Mouse (Mus musculus): Measurements from ENCODE around the gene Iscu.
"Not testable (repeated sequence)": the region's sequence is repeated elsewhere in the genome, so short reads cannot be mapped to it uniquely, and the experiment has no call there.

Iscu gene

DNA sequence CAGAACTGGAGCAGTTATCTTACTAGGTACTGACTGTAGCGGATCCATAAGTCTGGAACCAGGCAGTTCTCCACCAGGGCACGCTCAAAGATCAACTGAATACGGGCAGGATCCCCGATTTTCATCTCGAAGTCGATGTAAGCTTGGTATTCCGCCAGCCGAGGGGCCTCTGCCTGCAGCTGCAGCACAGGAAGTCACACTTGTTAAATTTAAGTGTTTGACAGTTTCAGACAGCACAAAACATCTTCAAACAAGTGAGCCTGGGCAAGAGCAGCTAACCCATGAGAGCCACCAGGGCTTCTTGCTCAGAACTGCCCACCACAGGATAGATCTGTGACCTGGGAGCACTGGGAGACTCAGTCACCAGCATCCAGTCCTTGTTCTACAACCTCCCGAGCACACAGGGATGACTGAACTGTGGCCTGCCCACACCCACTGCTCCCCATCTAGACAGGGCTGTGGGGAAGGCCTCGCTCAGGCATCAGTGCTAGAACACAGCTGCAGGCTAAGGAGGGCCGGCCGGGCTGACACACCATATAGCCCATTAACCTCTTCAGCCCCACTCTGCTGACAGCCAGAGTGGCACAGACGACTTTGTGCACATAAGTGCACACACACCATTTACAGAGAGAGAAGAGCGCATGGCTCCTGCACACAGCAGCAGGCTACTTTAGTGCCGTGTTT lies 17.1 kb upstream of the Iscu start:
- no peak for DNase-seq (ENCODE audit: low spot score in 2 of 2)

DNA sequence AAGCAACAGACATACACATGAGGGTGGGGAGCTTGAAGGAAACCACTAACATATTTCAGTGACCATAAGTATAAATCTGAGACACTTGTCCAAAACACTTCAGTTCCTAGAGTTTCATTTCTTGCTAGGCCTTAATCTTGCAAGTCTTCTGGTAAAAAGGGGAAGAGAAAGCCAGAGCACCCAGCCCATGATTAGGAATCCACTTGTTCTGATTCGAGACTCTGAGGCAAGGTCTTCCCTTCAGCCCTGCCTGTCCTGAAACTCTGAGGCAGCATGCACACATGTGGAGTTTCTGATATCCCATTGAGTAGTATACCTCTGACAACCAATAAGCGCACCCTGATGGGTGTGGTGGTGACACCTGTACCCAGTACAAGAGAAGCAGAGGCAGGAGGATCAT lies 11.0 kb upstream of the Iscu start:
- DNase-seq (ENCODE audit: low spot score in 2 of 2): no peak

- DNase-seq (ENCODE audit: low spot score in 2 of 2): no peak
Measured at GRCm38 (mm10) chr5:113764426-113764825, 8.1 kb upstream of the Iscu start.

GRCm38 (mm10) chr5:113765641-113766526 lies 6.7 kb upstream of the Iscu start:
- DNase-seq (ENCODE audit: low spot score in 2 of 2): no peak

GRCm38 (mm10) chr5:113768806-113769205 lies 3.7 kb upstream of the Iscu start:
- no peak for DNase-seq (ENCODE audit: low spot score in 2 of 2)

- DNase-seq (ENCODE audit: low spot score in 2 of 2): peak; percentile 56 to 79
Measured at GRCm38 (mm10) chr5:113771213-113772162, 1.1 kb upstream of the Iscu start.

DNA sequence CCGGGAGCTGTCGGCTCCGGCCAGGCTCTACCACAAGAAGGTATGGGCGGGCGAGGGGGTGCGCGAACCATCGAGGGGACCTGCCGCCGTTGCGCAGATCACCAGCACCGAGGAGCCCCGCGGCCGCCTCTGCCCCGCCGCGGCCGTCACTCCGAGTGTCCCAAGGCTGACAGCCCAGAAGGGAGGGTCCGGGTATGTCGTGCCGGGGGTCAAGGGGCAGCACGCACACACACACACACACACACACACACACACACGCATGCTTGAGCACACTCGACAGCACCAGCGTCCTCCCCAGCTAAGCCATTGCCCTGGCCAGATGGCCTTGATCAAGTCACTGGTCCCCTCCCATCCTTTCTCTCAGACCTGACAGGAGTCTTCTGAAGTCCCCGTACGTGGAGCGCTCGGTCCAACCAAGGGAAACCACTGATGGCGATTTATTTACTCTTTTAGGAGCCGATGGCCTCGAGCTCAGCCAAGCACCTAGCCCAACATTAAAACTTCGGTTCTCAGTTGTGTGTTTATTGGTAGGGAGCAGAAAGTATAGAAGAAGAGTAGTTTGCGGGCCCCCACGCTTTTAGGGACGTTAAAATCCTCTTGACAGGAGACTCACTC lies 464 bp downstream of the Iscu start:
- no peak for DNase-seq (ENCODE audit: low spot score in 2 of 2)

- peak; percentile 79 to 90 for DNase-seq (ENCODE audit: low spot score in 2 of 2)
Measured at GRCm38 (mm10) chr5:113773664-113774063, 1.1 kb downstream of the Iscu start.

DNA sequence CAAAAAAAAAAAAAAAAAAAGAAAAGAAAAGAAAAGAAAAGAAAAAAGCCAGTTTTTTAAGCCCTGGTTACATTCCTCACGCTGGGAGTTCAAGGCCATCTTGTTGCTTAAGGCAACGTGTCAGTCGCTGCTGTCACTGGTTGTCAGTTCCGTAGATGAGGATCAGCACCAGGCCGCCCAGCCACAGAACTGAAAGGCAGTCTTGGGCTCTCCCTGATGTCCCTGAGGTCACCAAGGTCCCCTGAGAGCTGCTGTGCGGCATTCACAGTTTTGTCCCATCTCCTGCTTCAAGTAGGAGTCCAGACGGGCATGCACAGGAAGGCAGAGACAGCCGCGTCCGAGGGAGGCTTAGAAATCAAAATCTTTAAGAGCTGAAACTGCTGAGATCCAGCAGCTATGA lies 3.0 kb downstream of the Iscu start:
- no peak for DNase-seq (ENCODE audit: low spot score in 2 of 2)

- no peak for DNase-seq (ENCODE audit: low spot score in 2 of 2)
Measured at GRCm38 (mm10) chr5:113776128-113776895, 3.8 kb downstream of the Iscu start.

DNA sequence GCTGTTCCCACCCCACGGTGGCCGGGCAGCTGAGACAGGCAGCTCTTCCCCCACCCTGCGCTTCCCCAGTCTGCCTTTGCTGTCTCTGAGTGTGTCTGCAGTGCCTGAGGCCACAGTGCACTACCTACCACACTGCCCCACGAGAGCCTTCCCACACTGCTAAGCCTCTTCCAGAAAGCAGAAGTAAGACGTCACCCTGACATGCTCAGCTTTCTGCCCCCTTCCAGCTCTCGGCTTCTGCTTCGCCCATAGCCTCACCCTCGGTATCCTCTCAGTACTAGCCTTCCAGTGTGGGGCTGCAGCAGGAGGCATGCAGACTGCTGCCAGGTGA lies 4.3 kb downstream of the Iscu start:
- no peak for DNase-seq (ENCODE audit: low spot score in 2 of 2)

- not testable (repeated sequence) for DNase-seq (ENCODE audit: low spot score in 2 of 2)
Measured at GRCm38 (mm10) chr5:113777728-113778127, 5.2 kb downstream of the Iscu start.

- DNase-seq (ENCODE audit: low spot score in 2 of 2): no peak
Measured at GRCm38 (mm10) chr5:113779569-113779968, 7.0 kb downstream of the Iscu start.

- DNase-seq (ENCODE audit: low spot score in 2 of 2): no peak
Measured at GRCm38 (mm10) chr5:113780082-113780752, 7.7 kb downstream of the Iscu start.

DNA sequence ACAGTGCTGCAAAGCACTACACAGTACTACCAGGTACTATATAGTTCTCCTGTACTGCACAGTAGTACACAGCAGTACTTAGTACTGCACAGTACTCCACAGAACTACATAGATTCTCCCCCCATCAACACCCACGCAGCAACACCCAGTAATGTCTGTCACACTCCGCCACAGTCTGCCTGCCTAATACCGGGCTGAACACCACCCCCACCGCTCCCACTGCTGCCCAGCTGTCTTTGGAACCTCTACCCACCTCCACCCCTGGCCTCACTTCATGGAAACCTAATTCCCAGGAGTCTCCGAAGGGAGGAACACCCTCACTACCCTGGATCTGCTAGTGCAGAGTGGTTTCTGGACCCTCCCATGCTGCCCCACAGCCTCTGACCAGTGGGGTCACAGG lies 8.2 kb downstream of the Iscu start:
- no peak for DNase-seq (ENCODE audit: low spot score in 2 of 2)

DNA sequence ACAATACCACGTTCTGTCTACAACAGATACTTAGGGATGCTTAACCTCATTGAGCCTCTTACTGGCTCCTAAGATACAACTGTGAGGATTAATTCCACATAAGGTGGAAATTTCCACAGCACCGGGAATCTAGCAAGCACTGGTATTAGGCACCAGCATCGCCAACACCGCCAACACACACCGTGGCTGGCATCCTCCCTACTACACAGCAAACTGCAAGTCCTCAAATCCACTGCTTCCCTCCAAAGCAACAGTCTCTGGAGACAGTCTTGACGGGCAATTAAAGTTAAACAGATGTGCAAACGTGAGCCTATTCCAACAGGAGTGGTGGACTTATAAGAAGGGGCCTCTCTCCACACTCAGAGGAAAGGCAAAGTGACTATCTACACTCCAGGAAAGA lies 8.7 kb downstream of the Iscu start:
- DNase-seq (ENCODE audit: low spot score in 2 of 2): no peak

DNA sequence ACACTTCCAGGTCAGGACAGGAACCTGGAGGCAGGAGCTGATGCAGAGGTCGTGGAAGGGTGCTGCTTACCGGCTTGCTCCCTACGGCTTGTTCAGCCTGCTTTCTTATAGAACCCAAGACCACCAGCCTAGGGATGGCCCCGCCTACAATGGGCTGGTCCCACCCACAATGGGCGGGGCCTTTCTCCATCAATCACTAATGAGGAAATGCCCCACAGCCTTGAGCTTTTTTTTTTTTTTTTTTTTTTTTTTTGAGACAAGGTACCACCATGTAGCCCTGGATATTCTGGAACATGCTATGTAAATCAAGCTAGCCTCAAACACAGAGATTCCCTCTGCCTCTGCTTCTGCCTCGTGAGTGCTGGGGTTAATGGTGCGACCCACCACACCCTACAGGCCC lies 9.3 kb downstream of the Iscu start:
- DNase-seq (ENCODE audit: low spot score in 2 of 2): no peak

GRCm38 (mm10) chr5:113782624-113783023 lies 10.1 kb downstream of the Iscu start:
- DNase-seq (ENCODE audit: low spot score in 2 of 2): no peak

DNA sequence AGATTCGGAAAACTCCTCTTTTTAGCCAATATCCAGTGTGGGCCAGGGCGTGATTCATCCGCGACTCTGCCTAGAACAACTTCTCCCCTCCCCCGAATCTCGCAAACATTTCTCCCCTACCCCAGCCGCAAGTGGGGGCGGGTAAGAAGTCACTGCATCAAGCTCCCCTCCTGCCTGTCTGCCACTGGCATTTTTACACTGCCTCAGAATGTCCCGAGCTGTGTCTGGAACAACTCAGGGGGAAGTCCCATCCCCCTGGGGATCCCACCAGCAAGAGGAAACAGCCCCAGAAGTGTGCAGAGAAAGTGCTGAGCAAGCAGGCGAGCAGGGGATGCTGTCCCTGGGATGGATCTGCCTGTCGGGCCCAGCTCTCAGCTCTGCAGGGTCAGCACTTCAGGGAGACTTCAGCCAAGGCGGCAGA lies 11.0 kb downstream of the Iscu start:
- DNase-seq (ENCODE audit: low spot score in 2 of 2): no peak

- not testable (repeated sequence) for DNase-seq (ENCODE audit: low spot score in 2 of 2)
Measured at GRCm38 (mm10) chr5:113784104-113784503, 11.6 kb downstream of the Iscu start.
